Mouse (Mus musculus) neural tube, embryonic 14.5 days (tissue): ENCODE results near the gene Krtap28-13. TPM values are rescaled to one million over a fixed set of nuclear protein-coding genes. Genes with fewer than 3 reads are reported as not detected.
A peak's percentile ranks its signal among the peaks of the same experiment; 100 is the strongest.

Experiments
- ATAC-seq: fragments of 200-750 bp; cut with Nextera tagmentation; 2 replicates; pipeline ENCODE4 v1.8.0; 2017; ENCODE audit warnings: low read depth, mild to moderate bottlenecking, moderate TSS enrichment, moderate library complexity
- H3K27ac ChIP-seq: fragments of 300-500 bp; sonication (generic); 2 replicates; pipeline ENCODE4 v1.5.1; 2014; ENCODE audit warnings: low read depth, mild to moderate bottlenecking, control low read depth, low read length, moderate library complexity, mixed read lengths
- H3K27me3 ChIP-seq: fragments of 300-500 bp; sonication (generic); 2 replicates; pipeline ENCODE4 v1.6.1; 2014; ENCODE audit warnings: low read length; ENCODE audit not compliant: control insufficient read depth, insufficient read depth
- H3K36me3 ChIP-seq: fragments of 300-500 bp; sonication (generic); 2 replicates; pipeline ENCODE4 v1.6.1; 2014; ENCODE audit warnings: low read length, mixed read lengths; ENCODE audit not compliant: control insufficient read depth, insufficient read depth
- H3K4me1 ChIP-seq: fragments of 300-500 bp; sonication (generic); 2 replicates; pipeline ENCODE4 v1.6.1; 2014; ENCODE audit warnings: low read length; ENCODE audit not compliant: control insufficient read depth, insufficient read depth
- H3K4me2 ChIP-seq: fragments of 300-500 bp; sonication (generic); 2 replicates; pipeline ENCODE4 v1.6.1; 2014; ENCODE audit warnings: mild to moderate bottlenecking, low read depth, low read length, control low read depth
- H3K4me3 ChIP-seq: fragments of 300-500 bp; sonication (generic); 2 replicates; pipeline ENCODE4 v1.5.1; 2014; ENCODE audit warnings: low read depth, low read length, control low read depth, mixed read lengths
- H3K9ac ChIP-seq: fragments of 300-500 bp; sonication (generic); replicated peaks from 2 replicates; pipeline ENCODE4 v1.6.1; 2014; ENCODE audit warnings: low read depth, mild to moderate bottlenecking, control low read depth, low read length, mixed read lengths
- H3K9me3 ChIP-seq: fragments of 300-500 bp; sonication (generic); 2 replicates; pipeline ENCODE4 v1.6.1; 2016; ENCODE audit warnings: low read length; ENCODE audit not compliant: control insufficient read depth
- WGBS: fragments of 180-500 bp; shearing (Covaris S2); extraction: QIAGEN DNeasy Blood & Tissue Kit; methylation state at CpG from one replicate; pipeline ENCODE4 v1.1.7; 2014; 5-methylcytosine and 5-hydroxymethylcytosine counted together
- polyA plus RNA-seq: library from polyadenylated mRNA; unstranded; fragments of >200 nt; fragmentation: Nextera tagmentation; extraction: Ambion mirVana; gene quantifications from 2 replicates; pipeline ENCODE4 v1.2.1, GENCODE M21; 2014

Gene Krtap28-13
- polyA plus RNA-seq, 1 experiment from 2014 or later, result not detected

- no peak overlapping the region for H3K4me3 ChIP-seq
- no peak overlapping the region for H3K4me2 ChIP-seq
- H3K4me1 ChIP-seq, result peaks cover 5% of the 10 kb centered on the region; the same call in 1 of the 2 replicates
- no peak overlapping the region for H3K27ac ChIP-seq
- 86% methylated on average over 4 of the region's 4 CpGs for WGBS
- H3K9me3 ChIP-seq, result no peaks in the 10 kb centered on the region
- no peak overlapping the region for H3K9ac ChIP-seq
- no peaks in the 10 kb centered on the region for H3K27me3 ChIP-seq
- no peaks in the 10 kb centered on the region for H3K36me3 ChIP-seq
- ATAC-seq, result no peak
Measured at GRCm38 (mm10) chr1:83039080-83039479, 21.6 kb upstream of the Krtap28-13 start.

- no peak within 1 kb of the TSS for H3K4me3 ChIP-seq
- no peaks in the 10 kb centered on the region for H3K9me3 ChIP-seq
- no peak within 1 kb of the TSS for H3K27ac ChIP-seq
- ATAC-seq, result no peak
- H3K4me1 ChIP-seq, result peaks cover 5% of the 10 kb centered on the region; the same call in 1 of the 2 replicates
- H3K27me3 ChIP-seq, result no peaks in the 10 kb centered on the region
- no peak within 1 kb of the TSS for H3K4me2 ChIP-seq
- 94% methylated on average over 2 of the region's 2 CpGs for WGBS
- no peaks in the 10 kb centered on the region for H3K36me3 ChIP-seq
- no peak within 1 kb of the TSS for H3K9ac ChIP-seq
Measured at GRCm38 (mm10) chr1:83042380-83042779, 18.4 kb upstream of the Krtap28-13 start, which contains the start of gene Krtap28-10. Krtap28-10 (minus strand) TSS chr1:83042480.

DNA sequence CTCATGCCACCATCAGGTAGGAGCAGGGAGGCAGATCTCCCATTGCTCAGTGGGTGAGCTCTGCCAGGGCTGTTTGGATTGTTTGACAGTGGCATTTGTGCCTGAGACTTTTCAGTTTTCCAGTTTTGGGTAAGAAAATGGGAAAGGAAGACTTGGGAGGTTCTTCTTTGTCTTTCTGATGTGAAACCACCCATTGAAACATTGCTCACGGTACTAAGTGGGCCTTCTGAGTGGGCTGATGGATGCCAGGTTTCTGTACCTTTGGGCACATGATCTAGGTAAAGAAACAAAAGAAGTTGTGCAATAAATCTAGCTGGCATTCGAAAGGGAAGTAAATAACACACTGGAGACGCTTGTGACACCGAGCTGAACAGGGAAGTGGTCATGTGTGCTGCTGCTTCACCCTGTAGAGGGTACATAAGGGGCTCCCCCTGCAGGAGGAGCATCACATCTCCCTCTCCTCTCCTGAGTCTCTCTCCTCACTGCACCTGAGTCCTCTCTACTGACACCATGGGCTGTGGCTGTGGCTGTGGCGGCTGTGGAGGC lies 15.8 kb upstream of the Krtap28-13 start, which contains the start of gene Gm47969:
TSS of gene Gm47969 (plus strand) at position 51 of the 546 bp plus-strand sequence.
- Histone ChIP-seq H3K4me2 (no peak within 1 kb of the TSS), H3K27me3 (no peaks in the 10 kb centered on the region), H3K27ac (no peak within 1 kb of the TSS), H3K9me3 (no peaks in the 10 kb centered on the region), H3K4me1 (no peaks in the 10 kb centered on the region), H3K4me3 (no peak within 1 kb of the TSS), H3K9ac (no peak within 1 kb of the TSS), H3K36me3 (no peaks in the 10 kb centered on the region)
- no peak for ATAC-seq
- WGBS, result 81% methylated on average over 5 of the region's 5 CpGs

DNA sequence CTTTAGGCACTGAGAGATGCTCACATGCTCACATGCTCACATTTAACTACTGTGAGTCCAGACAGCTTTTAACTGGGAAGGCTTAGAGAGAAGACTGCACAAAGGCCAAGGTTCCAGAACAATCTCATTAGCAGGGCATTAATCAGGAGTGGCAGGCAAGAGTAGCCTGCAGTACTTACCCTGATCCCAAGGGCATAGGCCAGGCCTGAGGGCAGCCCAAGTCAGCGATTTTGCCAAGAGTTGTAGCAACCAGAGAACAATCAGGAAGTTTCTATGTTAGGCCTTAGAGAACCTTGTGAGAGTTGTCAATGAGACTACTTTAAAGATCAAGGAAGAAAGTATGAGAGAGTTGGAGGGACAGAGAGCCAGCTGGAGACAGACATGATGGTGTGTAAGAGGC lies 2.2 kb upstream of the Krtap28-13 start:
- H3K4me3 ChIP-seq, result no peak overlapping the region
- H3K4me2 ChIP-seq, result no peak overlapping the region
- 56% methylated on average over 1 of the region's 1 CpGs for WGBS
- H3K4me1 ChIP-seq, result no peaks in the 10 kb centered on the region
- ATAC-seq, result no peak
- no peaks in the 10 kb centered on the region for H3K36me3 ChIP-seq
- H3K27ac ChIP-seq, result no peak overlapping the region
- no peak overlapping the region for H3K9ac ChIP-seq
- H3K9me3 ChIP-seq, result no peaks in the 10 kb centered on the region
- no peaks in the 10 kb centered on the region for H3K27me3 ChIP-seq

- Histone ChIP-seq H3K27ac (no peak within 1 kb of the TSS), H3K4me1 (no peaks in the 10 kb centered on the region), H3K27me3 (no peaks in the 10 kb centered on the region), H3K4me3 (no peak within 1 kb of the TSS), H3K9me3 (no peaks in the 10 kb centered on the region), H3K9ac (no peak within 1 kb of the TSS), H3K36me3 (no peaks in the 10 kb centered on the region), H3K4me2 (no peak within 1 kb of the TSS)
- ATAC-seq, result no peak
- WGBS, result 93% methylated on average over 9 of the region's 9 CpGs
Measured at GRCm38 (mm10) chr1:83059278-83059677, 1.5 kb upstream of the Krtap28-13 start, which contains the start of gene A030005K14Rik. A030005K14Rik (minus strand) TSS chr1:83059378.

DNA sequence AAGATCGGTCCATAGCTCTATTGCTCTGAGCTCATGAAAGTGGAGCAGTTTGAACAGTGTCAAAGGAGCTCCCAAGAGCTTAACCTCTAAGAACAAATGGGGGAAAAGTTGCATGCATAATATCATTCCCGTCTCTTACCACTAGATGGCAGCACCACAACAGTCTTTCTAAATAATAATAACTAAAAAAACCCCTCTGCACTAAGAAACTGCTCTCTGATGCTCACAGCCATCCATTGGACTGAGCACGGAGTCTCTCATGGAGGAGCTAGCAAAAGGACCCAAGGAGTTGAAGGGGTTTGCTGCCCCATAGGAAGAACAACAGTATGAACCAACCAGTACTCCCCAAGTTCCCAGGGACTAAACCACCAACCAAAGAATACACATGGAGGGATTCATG lies 4.1 kb downstream of the Krtap28-13 start:
- Histone ChIP-seq H3K36me3 (no peaks in the 10 kb centered on the region), H3K4me3 (no peak overlapping the region), H3K27me3 (no peaks in the 10 kb centered on the region), H3K9me3 (no peaks in the 10 kb centered on the region), H3K4me1 (no peaks in the 10 kb centered on the region), H3K27ac (no peak overlapping the region), H3K9ac (no peak overlapping the region), H3K4me2 (no peak overlapping the region)
- WGBS, result 25% methylated on average over 3 of the region's 3 CpGs
- no peak for ATAC-seq

GRCm38 (mm10) chr1:83066577-83066976 lies 5.8 kb downstream of the Krtap28-13 start:
- no peaks in the 10 kb centered on the region for H3K36me3 ChIP-seq
- H3K9me3 ChIP-seq, result no peaks in the 10 kb centered on the region
- H3K9ac ChIP-seq, result no peak overlapping the region
- H3K27ac ChIP-seq, result no peak overlapping the region
- H3K27me3 ChIP-seq, result no peaks in the 10 kb centered on the region
- WGBS, result 91% methylated on average over 4 of the region's 4 CpGs
- H3K4me2 ChIP-seq, result no peak overlapping the region
- H3K4me1 ChIP-seq, result no peaks in the 10 kb centered on the region
- no peak for ATAC-seq
- no peak overlapping the region for H3K4me3 ChIP-seq

- Histone ChIP-seq H3K9ac (no peak overlapping the region), H3K36me3 (no peaks in the 10 kb centered on the region), H3K4me1 (no peaks in the 10 kb centered on the region), H3K4me2 (no peak overlapping the region), H3K9me3 (no peaks in the 10 kb centered on the region), H3K4me3 (no peak overlapping the region), H3K27me3 (no peaks in the 10 kb centered on the region), H3K27ac (no peak overlapping the region)
- 91% methylated on average over 10 of the region's 10 CpGs for WGBS
- no peak for ATAC-seq
Measured at GRCm38 (mm10) chr1:83067205-83067604, 6.5 kb downstream of the Krtap28-13 start.

- Histone ChIP-seq H3K27me3 (no peaks in the 10 kb centered on the region), H3K9me3 (no peaks in the 10 kb centered on the region), H3K9ac (no peak overlapping the region), H3K36me3 (no peaks in the 10 kb centered on the region), H3K27ac (no peak overlapping the region), H3K4me1 (no peaks in the 10 kb centered on the region), H3K4me2 (peak overlapping the region; percentile 39), H3K4me3 (peak overlapping the region; percentile 8; the same call in 1 of the 2 replicates)
- ATAC-seq, result peak; percentile 56; the same call in 1 of the 2 replicates
- WGBS, result 39% methylated on average over 15 of the region's 15 CpGs
Measured at GRCm38 (mm10) chr1:83075526-83076189, 14.9 kb downstream of the Krtap28-13 start.
